Mouse (Mus musculus): ENCODE results near the gene Tmem104. TPM values are rescaled to one million over a fixed set of nuclear protein-coding genes. Genes with fewer than 3 reads are reported as not detected.

Gene Tmem104
- polyA plus RNA-seq, 1 experiment from 2014 or later, result 13.9 TPM

DNA sequence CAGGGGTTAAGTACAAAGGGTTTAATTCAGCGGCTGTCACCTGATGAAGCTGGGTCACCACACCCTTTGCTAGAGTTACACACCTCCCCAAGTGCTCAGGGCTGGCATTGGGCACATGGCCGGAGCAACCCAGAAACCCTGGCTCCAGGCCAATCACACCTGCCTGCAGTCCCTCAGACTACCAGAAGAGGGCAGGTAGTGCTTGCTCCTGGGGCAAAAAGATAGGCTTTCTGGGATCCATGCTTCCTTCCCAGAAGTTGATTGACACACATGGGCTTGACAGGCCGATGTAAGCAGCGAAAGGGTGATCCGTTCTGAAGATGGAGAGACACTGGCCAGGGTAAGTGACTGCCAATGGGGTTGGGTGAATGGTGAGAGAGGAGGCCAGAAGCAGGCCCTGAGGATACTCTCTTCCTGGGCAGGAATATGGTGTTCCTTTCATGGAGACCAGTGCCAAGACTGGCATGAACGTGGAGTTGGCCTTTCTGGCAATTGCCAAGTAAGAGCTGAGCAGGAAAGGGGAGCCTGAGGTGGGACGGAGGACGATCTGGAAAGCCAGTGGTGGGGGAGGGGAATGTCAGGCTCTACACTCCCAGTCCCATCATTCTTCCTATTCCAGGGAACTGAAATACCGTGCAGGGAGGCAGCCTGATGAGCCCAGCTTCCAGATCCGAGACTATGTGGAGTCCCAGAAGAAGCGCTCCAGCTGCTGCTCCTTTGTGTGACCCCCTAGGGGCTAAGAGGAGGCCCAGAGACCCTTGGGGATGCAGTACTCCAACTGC, 27.1 kb upstream of the Tmem104 start:
- no peaks in the 10 kb centered on the region for H3K36me3 ChIP-seq
- H3K4me1 ChIP-seq, result peaks cover 34% of the 10 kb centered on the region
- H3K4me3 ChIP-seq (replicated peaks), result no peak overlapping the region
- no peaks in the 10 kb centered on the region for H3K9me3 ChIP-seq (replicated peaks)
- H3K4me2 ChIP-seq (replicated peaks), result no peak overlapping the region
- H3K27ac ChIP-seq (replicated peaks), result no peak overlapping the region
- H3K9ac ChIP-seq, result no peak overlapping the region
- peaks cover 39% of the 10 kb centered on the region for H3K27me3 ChIP-seq
- no peak for ATAC-seq (ENCODE audit: insufficient number of reproducible peaks, low FRiP score, low TSS enrichment, low read depth)
- WGBS, result 47% methylated on average over 11 of the region's 11 CpGs

DNA sequence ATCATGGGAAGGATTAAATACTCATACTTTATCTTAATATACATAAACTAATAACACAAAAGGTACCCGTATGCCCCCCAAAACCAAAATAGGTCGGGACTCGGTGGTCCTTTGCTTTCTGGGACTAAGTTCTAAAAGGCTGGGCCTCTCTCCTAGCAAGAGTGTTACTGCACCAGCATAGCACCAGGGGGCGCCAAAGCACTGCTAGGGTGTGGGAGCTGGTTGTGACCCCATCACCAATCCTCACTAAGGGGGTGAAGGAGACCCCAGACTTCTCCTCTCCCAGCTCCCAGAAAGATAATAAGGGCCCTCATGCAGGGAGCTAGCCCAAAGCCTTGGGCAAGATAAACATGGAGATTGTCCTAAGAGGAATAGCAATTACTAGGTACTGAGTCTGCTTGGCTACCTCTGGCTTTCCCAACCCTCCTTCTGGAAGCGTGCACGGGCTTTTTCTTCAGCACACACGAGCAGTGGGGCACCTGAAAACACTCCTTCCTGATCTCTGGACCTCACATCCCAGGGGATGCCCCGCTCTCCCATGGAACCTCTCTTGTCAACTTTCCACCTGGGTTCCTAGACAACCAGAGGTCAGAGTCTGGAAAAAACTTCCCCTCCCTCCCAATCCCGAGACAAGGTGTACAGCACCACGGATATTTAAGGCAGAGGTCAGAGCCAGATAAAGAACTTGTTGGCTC, 26.3 kb upstream of the Tmem104 start:
- H3K9me3 ChIP-seq (replicated peaks), result no peaks in the 10 kb centered on the region
- no peak overlapping the region for H3K27ac ChIP-seq (replicated peaks)
- H3K4me3 ChIP-seq (replicated peaks), result no peak overlapping the region
- H3K27me3 ChIP-seq, result peaks cover 39% of the 10 kb centered on the region
- no peak overlapping the region for H3K4me2 ChIP-seq (replicated peaks)
- ATAC-seq (ENCODE audit: insufficient number of reproducible peaks, low FRiP score, low TSS enrichment, low read depth), result no peak
- WGBS, result 27% methylated on average over 10 of the region's 10 CpGs
- H3K36me3 ChIP-seq, result no peaks in the 10 kb centered on the region
- H3K9ac ChIP-seq, result no peak overlapping the region
- H3K4me1 ChIP-seq, result peaks cover 35% of the 10 kb centered on the region

DNA sequence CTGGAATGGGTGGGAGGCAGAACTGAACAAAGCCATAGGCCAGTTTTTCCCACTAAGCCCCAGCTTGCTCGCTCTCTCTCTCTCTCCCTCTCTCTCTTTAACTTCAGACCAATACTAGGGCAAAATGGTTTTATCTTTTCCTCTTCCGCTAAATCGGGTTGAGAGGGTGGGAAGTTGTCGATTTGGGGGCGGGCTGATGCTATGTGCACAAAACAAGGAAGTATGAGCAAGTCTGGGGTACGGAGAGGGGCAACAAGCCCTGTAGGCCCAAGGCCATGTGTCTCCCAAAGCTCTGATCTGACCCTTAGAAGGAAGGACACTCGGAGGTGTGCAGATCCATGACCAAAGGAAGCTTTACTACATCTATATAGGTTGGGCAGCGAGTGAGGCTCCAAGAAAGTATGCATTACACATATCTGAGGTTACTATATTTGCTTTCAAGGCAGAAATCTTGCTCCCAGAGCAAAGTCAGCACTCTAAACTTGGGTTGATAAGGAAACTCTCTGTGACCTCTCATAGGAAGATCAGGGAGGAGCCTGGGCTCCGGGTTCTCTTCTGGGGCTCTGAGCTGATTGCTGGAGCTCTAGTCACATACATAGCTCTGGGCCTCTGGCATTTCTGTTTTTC, 25.6 kb upstream of the Tmem104 start:
- Histone ChIP-seq H3K4me3 (replicated peaks) (no peak overlapping the region), H3K4me2 (replicated peaks) (no peak overlapping the region), H3K36me3 (no peaks in the 10 kb centered on the region), H3K4me1 (peaks cover 35% of the 10 kb centered on the region), H3K27me3 (peaks cover 42% of the 10 kb centered on the region), H3K9me3 (replicated peaks) (no peaks in the 10 kb centered on the region), H3K27ac (replicated peaks) (no peak overlapping the region), H3K9ac (no peak overlapping the region)
- ATAC-seq (ENCODE audit: insufficient number of reproducible peaks, low FRiP score, low TSS enrichment, low read depth), result no peak
- 62% methylated on average over 9 of the region's 9 CpGs for WGBS

DNA sequence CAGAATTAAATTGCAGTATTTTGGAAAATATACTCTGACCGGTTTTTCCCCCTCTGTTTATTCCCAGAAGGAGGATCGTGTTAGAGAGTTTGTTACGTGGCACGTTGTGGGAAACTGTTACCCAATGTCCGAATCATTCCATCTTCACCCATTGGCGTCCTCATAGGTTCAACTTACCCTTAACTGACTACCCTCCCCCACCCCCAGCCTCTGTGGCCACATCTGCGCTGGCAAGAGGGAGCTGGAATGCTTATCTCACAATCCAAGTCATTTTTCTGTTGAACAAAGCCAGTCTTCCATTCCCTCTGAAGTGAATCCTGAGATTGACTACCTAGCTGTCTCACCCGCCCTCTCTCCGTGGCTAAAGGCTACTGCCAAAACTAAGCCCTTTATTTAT, 25.1 kb upstream of the Tmem104 start:
- Histone ChIP-seq H3K4me1 (peaks cover 35% of the 10 kb centered on the region), H3K36me3 (no peaks in the 10 kb centered on the region), H3K27me3 (peaks cover 42% of the 10 kb centered on the region), H3K4me2 (replicated peaks) (peak overlapping the region; percentile 94), H3K9me3 (replicated peaks) (no peaks in the 10 kb centered on the region), H3K27ac (replicated peaks) (0 out of 2 replicates have a peak overlapping the region, but pooled peaks have one; percentile 58), H3K4me3 (replicated peaks) (peak overlapping the region; percentile 65), H3K9ac (no peak overlapping the region)
- 16% methylated on average over 9 of the region's 9 CpGs for WGBS
- ATAC-seq (ENCODE audit: insufficient number of reproducible peaks, low FRiP score, low TSS enrichment, low read depth), result no peak

DNA sequence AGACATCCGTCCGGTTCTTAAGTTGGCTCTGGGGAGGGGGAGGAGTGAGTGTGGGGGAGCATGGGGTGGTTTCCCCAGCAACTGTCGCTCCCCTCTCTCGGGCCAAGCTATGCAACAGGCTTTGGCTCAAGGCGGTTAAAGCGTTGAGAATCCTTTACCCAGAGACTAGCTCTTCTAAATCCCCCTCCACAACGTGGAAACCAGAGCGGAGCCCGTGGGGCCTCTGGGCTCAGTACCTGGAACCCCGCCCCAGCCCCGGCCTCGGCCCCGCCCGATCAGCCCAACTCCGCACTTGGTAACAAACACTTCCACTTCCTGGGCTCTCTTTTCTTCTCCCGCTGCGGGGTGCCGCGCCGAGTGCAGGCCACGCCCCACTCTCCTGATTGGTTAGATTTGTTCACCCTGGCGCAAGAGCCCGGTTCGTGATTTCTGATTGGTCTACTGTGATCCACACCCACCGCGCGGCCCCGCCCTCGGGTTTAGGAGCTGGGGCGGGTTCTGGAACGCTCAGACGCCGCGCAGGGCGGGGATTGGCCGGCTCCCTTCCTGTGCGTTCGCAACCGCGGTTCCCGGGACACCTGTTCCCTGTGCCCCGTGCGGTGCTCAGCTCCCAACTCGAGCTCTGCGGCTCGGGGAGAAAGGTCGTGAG, 24.3 kb upstream of the Tmem104 start, which contains the start of gene Slc9a3r1:
Gene Slc9a3r1 (plus strand): TSS at position 510 of the 649 bp plus-strand sequence.
- Histone ChIP-seq H3K9me3 (replicated peaks) (no peaks in the 10 kb centered on the region), H3K27me3 (peaks cover 42% of the 10 kb centered on the region), H3K4me2 (replicated peaks) (peak within 1 kb of the TSS; percentile 94), H3K27ac (replicated peaks) (0 out of 2 replicates have a peak within 1 kb of the TSS, but pooled peaks have one; percentile 58), H3K36me3 (no peaks in the 10 kb centered on the region), H3K4me3 (replicated peaks) (peak within 1 kb of the TSS; percentile 65), H3K9ac (peak within 1 kb of the TSS; percentile 45), H3K4me1 (peaks cover 35% of the 10 kb centered on the region)
- peak; percentile 96 for ATAC-seq (ENCODE audit: insufficient number of reproducible peaks, low FRiP score, low TSS enrichment, low read depth)
- under 1% methylated on average over 47 of the region's 47 CpGs for WGBS

DNA sequence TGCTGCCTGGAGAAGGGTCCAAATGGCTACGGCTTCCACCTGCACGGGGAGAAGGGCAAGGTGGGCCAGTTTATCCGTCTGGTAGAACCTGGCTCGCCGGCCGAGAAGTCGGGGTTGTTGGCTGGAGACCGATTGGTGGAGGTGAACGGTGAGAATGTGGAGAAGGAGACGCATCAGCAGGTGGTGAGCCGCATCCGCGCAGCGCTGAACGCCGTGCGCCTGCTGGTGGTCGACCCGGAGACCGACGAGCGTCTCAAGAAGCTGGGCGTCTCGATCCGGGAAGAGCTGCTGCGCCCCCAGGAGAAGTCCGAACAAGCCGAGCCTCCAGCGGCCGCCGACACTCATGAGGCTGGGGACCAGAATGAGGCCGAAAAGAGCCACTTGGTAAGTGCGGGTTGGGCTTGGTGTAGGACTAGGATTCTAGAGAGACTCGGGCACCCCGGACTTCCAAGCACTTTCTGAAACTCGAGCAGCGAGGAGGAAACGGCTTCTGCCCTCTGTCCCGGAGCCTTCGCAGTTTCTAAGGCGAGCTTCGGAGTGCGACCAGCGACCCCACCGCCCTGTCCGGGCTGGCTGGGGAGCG, 23.6 kb upstream of the Tmem104 start:
- under 1% methylated on average over 47 of the region's 47 CpGs for WGBS
- no peak for ATAC-seq (ENCODE audit: insufficient number of reproducible peaks, low FRiP score, low TSS enrichment, low read depth)
- Histone ChIP-seq H3K9me3 (replicated peaks) (no peaks in the 10 kb centered on the region), H3K36me3 (no peaks in the 10 kb centered on the region), H3K27me3 (peaks cover 42% of the 10 kb centered on the region), H3K4me3 (replicated peaks) (peak overlapping the region; percentile 65), H3K4me1 (peaks cover 30% of the 10 kb centered on the region), H3K27ac (replicated peaks) (0 out of 2 replicates have a peak overlapping the region, but pooled peaks have one; percentile 39), H3K4me2 (replicated peaks) (peak overlapping the region; percentile 94), H3K9ac (peak overlapping the region; percentile 45)

DNA sequence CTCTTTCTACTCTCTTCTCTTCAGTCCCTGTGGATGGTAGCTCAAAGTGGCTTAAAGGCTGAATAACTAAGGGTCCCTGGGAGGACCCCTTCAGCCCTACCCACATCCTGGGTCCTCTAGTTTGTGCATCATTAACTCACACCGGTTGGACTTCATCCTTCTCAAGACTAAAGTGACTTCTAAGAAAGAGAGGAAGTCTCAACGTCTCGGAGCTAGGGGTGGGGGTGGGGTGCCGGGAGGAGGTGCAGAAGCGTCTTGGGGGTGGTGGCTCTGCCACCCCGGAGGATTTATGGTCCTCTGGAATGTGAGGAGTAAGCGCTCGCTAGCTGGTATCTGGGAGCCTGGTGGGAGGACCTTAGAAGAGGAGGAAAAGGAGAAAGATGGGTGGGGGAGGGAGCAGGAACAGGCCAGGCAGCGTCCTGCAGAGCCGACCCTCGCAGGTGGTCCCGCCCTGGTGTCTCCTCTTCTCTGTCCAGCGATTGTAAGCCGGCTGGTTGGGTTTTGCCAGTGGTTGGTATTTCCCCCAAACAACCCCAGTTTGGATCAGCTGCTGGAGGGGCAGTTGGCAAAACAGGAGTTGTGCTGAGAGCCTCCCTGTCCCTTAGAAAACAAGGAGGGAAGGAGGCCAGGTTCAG, 22.8 kb upstream of the Tmem104 start:
- WGBS, result under 1% methylated on average over 14 of the region's 14 CpGs
- ATAC-seq (ENCODE audit: insufficient number of reproducible peaks, low FRiP score, low TSS enrichment, low read depth), result no peak
- H3K9ac ChIP-seq, result no peak overlapping the region

DNA sequence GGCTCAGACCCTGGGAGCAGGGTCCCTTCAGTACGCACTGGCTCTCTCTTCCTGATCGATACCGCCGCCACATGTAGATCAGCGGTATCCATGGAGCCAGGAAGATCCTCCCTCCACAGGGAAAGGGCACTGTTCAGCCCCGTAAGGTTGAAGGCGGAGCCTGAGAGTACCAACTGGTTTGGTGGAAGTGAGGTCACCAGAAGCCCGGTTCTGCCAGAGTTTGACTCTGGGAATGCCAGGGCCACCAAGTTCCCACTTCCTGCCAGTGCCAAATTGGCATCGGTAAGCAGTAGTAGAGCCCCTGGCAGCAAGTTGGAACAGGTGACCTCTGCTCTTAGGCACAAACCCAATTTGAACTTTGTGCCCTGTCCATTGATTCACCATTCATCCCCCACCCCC, 22.3 kb upstream of the Tmem104 start:
- H3K36me3 ChIP-seq, result no peaks in the 10 kb centered on the region
- H3K4me2 ChIP-seq (replicated peaks), result peak overlapping the region; percentile 94
- WGBS, result 3% methylated on average over 9 of the region's 9 CpGs
- no peak overlapping the region for H3K9ac ChIP-seq
- peaks cover 42% of the 10 kb centered on the region for H3K27me3 ChIP-seq
- H3K4me1 ChIP-seq, result peaks cover 30% of the 10 kb centered on the region
- H3K27ac ChIP-seq (replicated peaks), result no peak overlapping the region
- peak overlapping the region; percentile 65 for H3K4me3 ChIP-seq (replicated peaks)
- ATAC-seq (ENCODE audit: insufficient number of reproducible peaks, low FRiP score, low TSS enrichment, low read depth), result no peak
- H3K9me3 ChIP-seq (replicated peaks), result no peaks in the 10 kb centered on the region

More for the DNA sequence above, 22.8 kb upstream of the Tmem104 start:
- peaks cover 42% of the 10 kb centered on the region for H3K27me3 ChIP-seq
- no peaks in the 10 kb centered on the region for H3K36me3 ChIP-seq
- H3K4me2 ChIP-seq (replicated peaks), result peak overlapping the region; percentile 94
- H3K9me3 ChIP-seq (replicated peaks), result no peaks in the 10 kb centered on the region
- no peak overlapping the region for H3K27ac ChIP-seq (replicated peaks)
- H3K4me1 ChIP-seq, result peaks cover 30% of the 10 kb centered on the region
- H3K4me3 ChIP-seq (replicated peaks), result peak overlapping the region; percentile 65

DNA sequence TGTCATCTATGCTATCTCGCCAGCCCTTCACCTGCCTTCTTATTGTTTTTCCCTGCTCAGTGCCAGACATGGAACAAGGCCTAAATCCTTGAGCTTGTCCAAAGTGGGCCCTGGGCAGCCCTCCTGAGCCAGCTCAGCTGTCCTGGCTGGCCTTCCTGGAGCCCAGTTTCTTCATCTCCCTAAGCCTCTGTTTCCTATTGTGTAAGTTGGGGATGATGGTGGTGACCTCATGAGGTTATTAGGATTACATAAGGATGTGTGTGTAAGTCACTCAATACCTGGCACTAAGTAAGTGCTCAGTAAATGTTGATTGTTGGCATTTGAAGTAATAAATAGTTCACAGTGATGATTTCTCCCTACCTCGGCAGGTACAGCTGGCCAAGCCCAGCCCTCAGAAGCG, 20.5 kb upstream of the Tmem104 start:
- H3K27me3 ChIP-seq, result peaks cover 39% of the 10 kb centered on the region
- no peak overlapping the region for H3K4me3 ChIP-seq (replicated peaks)
- H3K27ac ChIP-seq (replicated peaks), result no peak overlapping the region
- no peak for ATAC-seq (ENCODE audit: insufficient number of reproducible peaks, low FRiP score, low TSS enrichment, low read depth)
- peaks cover 37% of the 10 kb centered on the region for H3K4me1 ChIP-seq
- no peaks in the 10 kb centered on the region for H3K36me3 ChIP-seq
- H3K9ac ChIP-seq, result no peak overlapping the region
- H3K4me2 ChIP-seq (replicated peaks), result no peak overlapping the region
- WGBS, result 72% methylated on average over 3 of the region's 3 CpGs
- H3K9me3 ChIP-seq (replicated peaks), result no peaks in the 10 kb centered on the region

DNA sequence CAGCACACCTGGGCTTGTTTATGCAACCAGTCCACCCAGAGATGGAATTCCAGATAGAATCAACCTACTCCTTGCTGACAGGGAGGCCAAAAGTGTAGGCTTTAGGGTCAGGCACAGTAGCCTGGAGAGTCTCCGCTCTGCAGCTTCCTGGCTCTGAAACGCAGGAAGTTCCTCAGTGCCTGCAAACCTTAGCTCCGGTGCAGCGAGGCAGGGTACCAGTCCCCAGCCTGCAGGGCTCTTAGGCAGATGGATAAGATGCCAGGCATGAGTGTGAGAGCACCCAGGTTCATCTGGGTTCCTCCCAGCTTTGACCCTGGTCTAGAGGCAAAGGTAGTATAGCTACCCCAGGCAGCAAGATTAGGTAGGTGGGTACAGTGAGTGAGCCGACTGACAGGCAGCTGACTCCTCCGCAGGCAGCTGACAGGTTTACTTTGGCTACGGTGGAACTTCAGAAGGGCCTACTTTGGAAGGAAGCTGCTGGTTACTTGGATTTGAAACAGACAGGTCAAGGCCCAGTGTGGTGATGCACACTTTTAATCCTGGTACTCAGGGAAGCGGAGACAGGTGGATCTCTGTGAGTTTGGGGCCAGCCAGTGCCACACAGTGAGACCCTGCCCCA, 19.5 kb upstream of the Tmem104 start:
- no peak for ATAC-seq (ENCODE audit: insufficient number of reproducible peaks, low FRiP score, low TSS enrichment, low read depth)
- WGBS, result 73% methylated on average over 8 of the region's 8 CpGs
- no peaks in the 10 kb centered on the region for H3K9me3 ChIP-seq (replicated peaks)
- H3K27me3 ChIP-seq, result peaks cover 38% of the 10 kb centered on the region
- H3K9ac ChIP-seq, result no peak overlapping the region
- H3K4me2 ChIP-seq (replicated peaks), result no peak overlapping the region
- no peaks in the 10 kb centered on the region for H3K36me3 ChIP-seq
- H3K27ac ChIP-seq (replicated peaks), result no peak overlapping the region
- peaks cover 40% of the 10 kb centered on the region for H3K4me1 ChIP-seq
- no peak overlapping the region for H3K4me3 ChIP-seq (replicated peaks)

All from embryonic facial prominence, embryonic 15.5 days (tissue).